Mouse (Mus musculus): Measurements from ENCODE around the gene Bptf.
A peak's percentile ranks its signal among the peaks of the same experiment; 100 is the strongest.
"Not testable (repeated sequence)": the region's sequence is repeated elsewhere in the genome, so short reads cannot be mapped to it uniquely, and the experiment has no call there.

Gene Bptf

GRCm38 (mm10) chr11:107131749-107132421 is at the start of gene Bptf:
TSS of gene Bptf (minus strand) at chr11:107132127.
- DNase-seq (ENCODE audit: low spot score), result peak; percentile 90

- DNase-seq (ENCODE audit: low spot score), result no peak
Measured at GRCm38 (mm10) chr11:107161215-107161614, 29.3 kb upstream of the Bptf start.

- no peak for DNase-seq (ENCODE audit: low spot score)
Measured at GRCm38 (mm10) chr11:107159034-107159433, 27.1 kb upstream of the Bptf start.

GRCm38 (mm10) chr11:107156977-107157642 is 25.2 kb upstream of the Bptf start:
- DNase-seq (ENCODE audit: low spot score), result no peak

GRCm38 (mm10) chr11:107155292-107155691 is 23.4 kb upstream of the Bptf start:
- DNase-seq (ENCODE audit: low spot score), result no peak

GRCm38 (mm10) chr11:107154431-107154830 is 22.5 kb upstream of the Bptf start:
- no peak for DNase-seq (ENCODE audit: low spot score)

- no peak for DNase-seq (ENCODE audit: low spot score)
Measured at GRCm38 (mm10) chr11:107153645-107154044, 21.7 kb upstream of the Bptf start.

GRCm38 (mm10) chr11:107151809-107152208 is 19.9 kb upstream of the Bptf start:
- DNase-seq (ENCODE audit: low spot score), result no peak

- DNase-seq (ENCODE audit: low spot score), result not testable (repeated sequence)
Measured at GRCm38 (mm10) chr11:107143956-107144355, 12.0 kb upstream of the Bptf start.

- DNase-seq (ENCODE audit: low spot score), result no peak
Measured at GRCm38 (mm10) chr11:107142382-107142781, 10.5 kb upstream of the Bptf start.

- no peak for DNase-seq (ENCODE audit: low spot score)
Measured at GRCm38 (mm10) chr11:107140756-107141155, 8.8 kb upstream of the Bptf start.

- no peak for DNase-seq (ENCODE audit: low spot score)
Measured at GRCm38 (mm10) chr11:107138633-107139032, 6.7 kb upstream of the Bptf start.

GRCm38 (mm10) chr11:107137593-107137992 is 5.7 kb upstream of the Bptf start:
- no peak for DNase-seq (ENCODE audit: low spot score)

- not testable (repeated sequence) for DNase-seq (ENCODE audit: low spot score)
Measured at GRCm38 (mm10) chr11:107136458-107136857, 4.5 kb upstream of the Bptf start.

- no peak for DNase-seq (ENCODE audit: low spot score)
Measured at GRCm38 (mm10) chr11:107135741-107136140, 3.8 kb upstream of the Bptf start.

GRCm38 (mm10) chr11:107132426-107132825 is 499 bp upstream of the Bptf start:
- no peak for DNase-seq (ENCODE audit: low spot score)

GRCm38 (mm10) chr11:107130879-107131748 is 813 bp downstream of the Bptf start:
- DNase-seq (ENCODE audit: low spot score), result peak; percentile 70

- no peak for DNase-seq (ENCODE audit: low spot score)
Measured at GRCm38 (mm10) chr11:107130221-107130788, 1.6 kb downstream of the Bptf start.

- DNase-seq (ENCODE audit: low spot score), result no peak
Measured at GRCm38 (mm10) chr11:107129641-107130040, 2.3 kb downstream of the Bptf start.

- DNase-seq (ENCODE audit: low spot score), result not testable (repeated sequence)
Measured at GRCm38 (mm10) chr11:107126716-107127115, 5.2 kb downstream of the Bptf start.

- DNase-seq (ENCODE audit: low spot score), result no peak
Measured at GRCm38 (mm10) chr11:107125011-107125410, 6.9 kb downstream of the Bptf start.

GRCm38 (mm10) chr11:107124327-107124731 is 7.6 kb downstream of the Bptf start:
- peak; percentile 80 for DNase-seq (ENCODE audit: low spot score)
